Mouse (Mus musculus): ENCODE measurements around the gene Hyal2.
A peak's percentile ranks its signal among the peaks of the same experiment; 100 is the strongest.

Hyal2 gene

DNA sequence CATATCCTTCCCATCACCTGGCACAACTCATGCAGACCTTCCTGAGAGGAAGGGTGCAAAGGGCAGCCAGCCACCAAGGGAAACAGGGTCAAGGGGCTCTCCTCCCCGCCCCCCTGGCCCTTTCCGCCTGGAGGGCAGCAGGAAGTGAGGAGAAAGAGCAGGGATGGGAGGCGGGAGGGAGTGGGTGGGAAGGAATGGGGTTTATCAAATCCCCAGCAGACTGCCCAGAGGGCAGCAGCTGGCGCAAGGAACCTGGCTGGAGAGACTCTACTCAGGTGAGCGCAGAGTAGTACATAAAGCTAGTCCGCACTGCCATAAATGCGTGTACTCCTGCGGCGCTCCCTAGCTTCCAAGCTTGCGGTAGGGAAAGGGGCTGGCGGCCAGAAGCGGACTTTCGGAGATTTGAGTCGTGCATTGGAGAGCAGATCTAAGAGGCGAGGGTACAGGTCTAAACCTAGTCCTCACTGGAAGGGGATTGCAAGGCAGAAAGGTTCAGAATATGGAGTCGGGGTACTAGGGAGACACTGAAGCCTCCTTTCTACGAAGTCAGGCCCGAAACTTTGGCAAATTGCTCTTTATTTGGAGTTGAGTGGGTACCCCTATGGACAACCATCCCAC lies at the start of gene Hyal2:
Hyal2 (plus strand) TSS at position 244 of the 618 bp plus-strand sequence.
- DNase-seq (ENCODE audit: low spot score) = no peak

DNA sequence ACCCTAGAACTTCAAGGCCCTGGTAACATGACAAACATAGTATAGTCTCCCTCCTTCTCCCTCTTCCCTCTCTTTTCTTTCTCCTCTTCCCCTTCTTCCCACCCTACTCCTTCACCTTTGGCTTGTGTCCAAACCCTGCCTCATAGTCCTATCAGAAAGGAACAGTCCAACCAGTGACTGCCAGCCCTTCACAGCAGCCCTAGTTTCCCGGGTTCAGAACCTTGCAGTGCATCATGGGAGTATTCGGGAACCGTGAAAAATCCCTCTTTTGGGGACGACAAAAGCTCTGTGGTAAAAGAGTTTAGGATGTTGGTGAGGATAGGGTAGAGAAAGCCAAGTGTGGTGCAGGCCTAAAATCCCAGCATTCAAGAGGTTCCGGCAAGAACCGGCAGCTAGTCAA lies 47.4 kb upstream of the Hyal2 start:
- no peak for DNase-seq (ENCODE audit: low spot score)

DNA sequence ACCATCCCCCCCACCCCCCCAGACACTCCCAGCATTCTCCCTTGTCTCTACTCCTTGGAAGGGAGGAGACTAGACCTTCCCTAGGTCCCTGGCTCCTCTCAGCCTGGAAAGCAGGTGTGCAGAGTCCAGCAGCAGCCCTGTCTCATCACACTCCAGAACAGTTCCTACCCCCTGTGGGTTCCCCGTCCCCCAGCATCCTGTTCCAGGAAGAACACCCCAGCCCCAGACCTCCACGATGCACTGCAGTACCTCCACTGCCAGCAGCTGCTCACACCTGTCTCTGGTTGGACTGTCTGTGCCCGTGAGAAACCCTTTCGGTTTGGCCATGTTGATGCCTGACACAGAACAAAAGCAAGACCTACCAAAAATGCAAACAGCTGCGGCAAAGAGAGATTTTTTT lies 46.6 kb upstream of the Hyal2 start:
- DNase-seq (ENCODE audit: low spot score) = no peak

DNA sequence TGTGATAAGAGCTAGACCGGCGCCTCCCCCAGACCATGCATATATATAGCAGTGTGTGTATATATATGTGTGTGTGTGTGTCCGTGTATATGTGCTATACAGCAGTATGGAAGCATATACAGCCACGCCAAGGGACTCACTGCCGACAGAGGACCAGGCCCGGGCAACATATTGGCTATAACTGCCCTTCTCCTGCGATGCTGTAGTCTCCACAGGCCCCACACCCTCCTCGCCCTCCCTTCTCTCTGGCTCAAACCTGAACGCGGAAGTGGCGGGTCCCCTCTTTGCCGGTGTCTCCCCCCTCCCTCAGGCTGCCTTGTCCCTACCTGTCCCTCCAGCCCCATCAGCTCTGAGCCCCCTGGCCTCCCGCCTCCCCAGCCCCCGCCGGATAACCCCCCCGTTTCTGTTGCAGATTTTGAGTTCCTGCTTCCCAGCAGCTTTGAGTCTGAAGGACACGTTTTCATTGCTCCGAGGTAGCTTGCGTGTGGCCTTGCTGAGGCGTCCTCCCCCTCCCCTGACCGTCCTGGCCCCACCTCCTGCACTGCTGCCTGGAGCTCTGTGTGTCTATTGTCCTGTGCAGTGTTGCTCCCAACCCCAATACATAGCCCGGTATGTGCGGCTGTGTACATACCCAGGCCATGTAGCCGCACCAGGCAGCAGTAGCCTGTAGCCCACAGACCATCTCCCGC lies 45.9 kb upstream of the Hyal2 start:
- DNase-seq (ENCODE audit: low spot score) = peak; percentile 63

DNA sequence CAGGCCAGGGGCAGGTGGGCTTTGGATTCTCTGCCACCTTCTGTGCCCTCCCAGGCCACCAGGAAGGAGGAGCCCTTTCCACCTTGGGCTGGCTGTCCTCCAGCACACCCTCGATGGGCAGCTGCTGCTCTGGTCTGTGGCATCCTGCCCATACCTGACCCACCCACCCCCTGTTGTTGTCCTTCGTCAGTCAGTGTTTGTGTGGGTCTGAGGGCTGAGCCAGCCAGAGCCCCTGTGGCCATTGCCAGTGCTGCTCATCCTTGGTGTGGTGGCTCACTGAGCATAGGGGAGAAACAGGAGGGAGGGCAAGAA lies 45.4 kb upstream of the Hyal2 start:
- peak; percentile 42 for DNase-seq (ENCODE audit: low spot score)

DNA sequence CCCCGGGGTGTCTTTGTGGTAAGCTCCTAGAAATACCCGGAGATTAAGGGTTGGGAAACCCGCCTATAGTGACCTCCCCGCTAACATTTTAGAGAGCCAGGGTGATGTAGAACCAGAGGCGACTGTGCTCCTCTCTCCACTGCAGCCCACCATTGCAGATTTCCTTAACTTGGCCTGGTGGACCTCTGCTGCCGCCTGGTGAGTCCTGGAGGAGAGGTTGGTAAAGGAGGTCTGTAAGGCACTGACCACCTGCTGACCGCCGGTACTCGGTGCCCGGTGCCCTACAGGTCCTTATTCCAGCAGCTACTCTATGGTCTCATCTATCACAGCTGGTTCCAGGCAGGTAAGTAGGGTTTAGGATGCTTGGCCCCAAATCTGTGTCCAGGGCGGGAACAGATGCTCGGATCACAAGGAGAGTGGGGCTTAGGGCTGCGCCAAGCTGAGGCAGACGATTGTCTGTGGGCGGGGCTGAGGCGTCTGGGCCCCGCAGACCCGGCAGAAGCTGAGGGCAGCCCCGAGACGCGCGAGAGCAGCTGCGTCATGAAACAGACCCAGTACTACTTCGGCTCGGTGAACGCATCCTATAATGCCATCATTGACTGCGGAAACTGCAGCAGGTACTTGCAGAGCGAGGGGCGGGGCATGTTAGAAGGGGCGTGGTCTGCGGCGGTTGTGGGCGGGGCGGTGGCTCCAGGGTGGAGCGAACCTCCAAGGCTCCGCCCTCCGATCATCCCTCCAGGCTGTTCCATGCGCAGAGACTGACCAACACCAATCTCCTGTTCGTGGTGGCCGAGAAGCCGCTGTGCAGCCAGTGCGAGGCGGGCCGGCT lies 41.3 kb upstream of the Hyal2 start:
- peak; percentile 81 for DNase-seq (ENCODE audit: low spot score)

DNA sequence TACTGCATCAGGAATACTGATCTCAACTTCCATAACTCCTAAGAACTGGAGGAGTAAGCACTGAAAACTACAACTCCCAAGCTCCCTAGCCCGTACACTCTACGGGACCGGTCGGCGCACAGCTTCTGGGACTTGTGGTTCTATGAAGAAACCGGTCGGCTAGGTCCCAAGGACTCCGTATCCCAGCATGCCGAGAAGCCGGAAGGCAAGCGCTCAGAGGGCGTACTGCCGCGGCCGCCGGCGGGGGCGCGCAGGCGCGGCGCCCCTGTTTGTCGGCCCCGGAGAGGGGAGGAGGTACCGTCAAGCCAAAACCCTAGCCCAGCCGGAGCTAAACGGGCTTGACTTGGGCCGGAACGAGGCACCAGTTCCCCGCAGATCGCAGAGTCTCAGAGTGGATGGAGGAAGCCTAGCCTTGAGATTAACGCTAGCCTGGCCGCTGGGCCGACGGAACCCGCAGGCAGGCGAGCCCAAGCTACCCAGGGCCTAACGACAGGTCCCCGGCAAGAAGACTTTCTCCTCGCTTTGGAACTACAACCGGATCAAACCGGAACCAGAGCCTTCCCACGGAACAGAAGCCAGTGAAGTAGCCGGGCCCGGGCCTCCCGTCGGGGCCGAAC lies 33.8 kb upstream of the Hyal2 start, which contains the start of gene Tmem115:
Tmem115 (plus strand) TSS at position 155 of the 617 bp plus-strand sequence.
- peak; percentile 90 for DNase-seq (ENCODE audit: low spot score)

DNA sequence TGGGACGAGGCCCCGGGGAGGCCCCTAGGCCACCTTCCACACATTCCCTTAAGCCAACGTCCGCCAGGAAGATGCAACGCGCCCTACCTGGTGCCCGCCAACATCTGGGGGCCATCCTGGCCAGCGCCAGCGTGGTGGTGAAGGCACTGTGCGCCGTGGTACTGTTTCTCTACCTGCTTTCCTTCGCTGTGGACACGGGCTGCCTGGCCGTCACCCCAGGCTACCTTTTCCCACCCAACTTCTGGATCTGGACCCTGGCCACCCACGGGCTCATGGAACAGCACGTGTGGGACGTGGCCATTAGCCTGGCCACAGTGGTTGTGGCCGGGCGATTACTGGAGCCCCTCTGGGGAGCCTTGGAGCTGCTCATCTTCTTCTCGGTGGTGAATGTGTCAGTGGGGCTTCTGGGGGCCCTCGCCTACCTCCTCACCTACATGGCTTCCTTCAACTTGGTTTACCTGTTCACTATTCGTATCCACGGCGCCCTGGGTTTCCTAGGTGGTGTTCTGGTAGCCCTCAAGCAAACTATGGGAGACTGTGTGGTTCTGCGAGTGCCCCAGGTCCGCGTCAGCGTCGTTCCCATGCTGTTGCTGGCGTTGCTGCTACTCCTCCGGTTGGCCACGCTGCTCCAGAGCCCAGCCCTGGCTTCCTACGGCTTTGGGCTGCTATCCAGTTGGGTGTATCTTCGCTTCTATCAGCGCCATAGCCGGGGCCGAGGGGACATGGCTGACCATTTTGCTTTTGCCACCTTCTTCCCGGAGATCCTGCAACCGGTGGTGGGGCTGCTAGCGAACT lies 33.1 kb upstream of the Hyal2 start:
- no peak for DNase-seq (ENCODE audit: low spot score)

DNA sequence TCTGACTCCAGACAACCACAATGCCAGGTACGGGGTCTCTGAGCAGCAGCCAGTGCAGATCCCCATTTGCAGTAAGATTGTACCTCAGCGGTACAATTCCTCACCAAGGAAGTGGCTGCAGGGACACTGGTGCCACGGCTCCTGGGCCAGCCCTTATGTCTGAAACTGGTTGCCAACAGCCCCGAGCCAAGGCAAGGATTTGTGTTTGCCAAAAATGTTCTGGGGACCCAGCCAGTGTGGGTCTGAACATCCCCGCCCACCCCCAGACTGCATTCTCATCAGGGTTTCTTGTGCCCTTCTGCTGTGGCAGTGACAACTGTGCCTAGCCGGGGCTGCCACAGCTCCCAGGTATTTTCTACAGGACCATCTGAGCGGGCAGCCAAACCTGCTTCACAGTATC lies 29.5 kb upstream of the Hyal2 start:
- DNase-seq (ENCODE audit: low spot score) = no peak

DNA sequence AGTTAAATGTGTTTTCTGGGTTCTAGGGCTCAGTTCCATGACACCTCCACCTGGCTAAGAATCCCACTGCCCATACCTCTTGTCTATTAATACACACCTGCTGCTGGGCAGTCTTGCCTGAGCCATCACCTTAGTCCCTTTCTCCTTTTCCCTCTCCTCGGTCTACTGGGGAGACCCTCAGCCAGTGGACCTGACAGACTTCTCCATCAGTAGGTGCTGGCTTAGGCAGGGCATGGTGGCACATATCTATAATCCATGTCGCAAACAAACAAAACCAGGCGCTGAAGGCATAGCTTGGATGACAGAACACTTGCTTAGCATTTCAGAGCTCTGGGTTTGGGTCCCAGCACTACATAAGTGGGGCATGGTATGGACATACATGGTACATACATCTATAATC lies 29.0 kb upstream of the Hyal2 start:
- DNase-seq (ENCODE audit: low spot score) = no peak

DNA sequence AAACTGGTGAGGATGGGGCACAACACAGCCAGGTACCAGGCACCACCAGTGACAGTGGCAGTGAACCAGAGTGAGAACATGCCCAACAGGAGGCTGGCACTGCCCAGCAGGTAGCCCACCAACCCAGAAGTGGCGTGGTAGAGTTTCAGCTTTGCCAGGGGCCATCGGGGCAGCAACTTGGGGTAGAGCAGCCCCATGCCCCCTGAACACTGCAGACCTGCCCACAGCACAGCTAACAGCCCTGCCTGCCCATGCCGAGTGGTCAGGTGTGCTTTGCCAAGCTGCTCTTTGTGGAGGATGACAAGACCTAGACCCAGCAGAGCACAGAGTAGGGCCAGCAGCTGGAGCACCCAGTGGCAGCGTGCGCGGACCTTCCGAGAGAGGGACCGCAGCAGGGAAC lies 27.8 kb upstream of the Hyal2 start:
- DNase-seq (ENCODE audit: low spot score) = no peak

DNA sequence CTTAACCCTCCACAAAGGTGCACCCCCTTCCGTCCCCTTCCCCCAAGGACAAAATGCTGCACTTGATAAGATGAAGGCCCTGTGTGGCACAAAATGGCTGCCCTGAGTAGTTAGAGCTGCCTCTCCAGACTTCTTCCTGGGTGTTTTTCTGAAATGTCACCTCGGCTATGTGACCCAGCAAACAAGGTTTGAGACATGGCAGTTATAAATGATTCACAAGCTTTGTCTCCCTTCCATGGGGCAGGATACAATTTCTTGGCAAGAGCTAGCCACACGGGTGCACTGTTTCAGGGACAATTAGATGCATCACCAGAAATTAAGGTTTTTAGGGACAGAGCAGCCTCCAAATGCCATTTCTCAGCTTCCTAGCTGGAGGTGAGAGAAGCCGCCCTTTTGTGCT lies 27.3 kb upstream of the Hyal2 start:
- no peak for DNase-seq (ENCODE audit: low spot score)

DNA sequence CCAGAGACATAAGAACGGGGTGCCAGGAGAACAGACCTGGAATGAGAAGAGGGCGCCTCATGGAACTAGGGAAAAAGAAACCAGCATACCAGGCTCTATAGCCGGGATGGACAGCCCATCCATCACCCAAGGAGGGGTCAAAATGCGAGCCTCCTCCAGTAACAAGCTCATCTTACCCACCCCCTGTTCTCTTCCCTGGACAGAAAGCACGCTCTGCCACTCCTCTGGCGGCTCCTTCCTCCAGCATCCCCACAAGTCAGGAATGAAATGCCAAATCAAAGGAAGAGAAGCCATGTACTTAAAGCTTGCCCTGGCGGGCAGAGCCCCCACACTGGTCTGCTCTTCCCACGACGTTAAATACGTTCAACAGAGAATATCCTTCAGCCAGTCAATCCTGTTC lies 26.7 kb upstream of the Hyal2 start:
- DNase-seq (ENCODE audit: low spot score) = no peak

DNA sequence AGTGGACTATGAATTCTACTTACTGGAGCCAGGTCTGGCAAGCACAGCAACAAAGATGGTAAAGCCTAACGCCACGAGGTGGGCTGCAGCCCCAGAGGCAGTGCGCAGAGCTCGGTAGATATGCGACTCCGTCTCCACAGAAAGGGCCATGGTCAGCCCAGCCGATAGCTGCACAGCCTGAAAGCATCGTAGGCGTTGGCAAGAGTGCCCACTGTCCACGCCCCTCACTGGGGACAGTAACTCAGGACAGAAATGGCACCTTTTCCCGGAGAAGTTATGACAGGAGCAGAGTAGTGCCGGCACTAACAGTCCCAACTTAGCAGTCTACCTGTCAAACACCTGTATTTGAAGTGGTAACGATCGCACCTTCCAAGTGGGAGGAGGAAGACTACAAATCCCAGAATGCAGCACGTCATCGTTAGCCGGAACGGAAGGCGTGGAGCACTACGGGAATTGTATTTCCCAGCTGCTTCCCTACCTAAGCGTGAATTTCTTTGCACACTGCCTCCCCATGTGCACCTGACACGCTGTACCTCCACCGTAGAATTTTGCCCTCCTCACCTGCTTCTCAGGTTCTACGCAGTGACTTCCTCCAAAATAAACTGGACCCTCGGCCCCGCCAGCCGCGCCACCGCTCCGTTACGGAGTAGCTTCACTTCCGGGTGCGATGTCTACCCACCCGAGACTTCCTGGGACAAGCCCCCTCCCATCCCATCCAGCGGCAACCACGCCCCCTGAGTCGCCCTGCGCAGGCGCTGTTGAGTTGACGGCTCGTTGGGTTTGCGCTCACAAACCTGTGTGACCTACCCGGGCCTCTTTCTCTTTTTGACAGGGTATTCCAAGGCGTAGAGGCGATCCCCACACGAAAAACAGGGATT lies 26.0 kb upstream of the Hyal2 start, which contains the start of the genes Cyb561d2 and Nprl2:
Cyb561d2 (minus strand) TSS at position 720 of the 878 bp plus-strand sequence.
Nprl2 (plus strand) TSS at position 753 of the 878 bp plus-strand sequence.
- DNase-seq (ENCODE audit: low spot score) = peak; percentile 94

DNA sequence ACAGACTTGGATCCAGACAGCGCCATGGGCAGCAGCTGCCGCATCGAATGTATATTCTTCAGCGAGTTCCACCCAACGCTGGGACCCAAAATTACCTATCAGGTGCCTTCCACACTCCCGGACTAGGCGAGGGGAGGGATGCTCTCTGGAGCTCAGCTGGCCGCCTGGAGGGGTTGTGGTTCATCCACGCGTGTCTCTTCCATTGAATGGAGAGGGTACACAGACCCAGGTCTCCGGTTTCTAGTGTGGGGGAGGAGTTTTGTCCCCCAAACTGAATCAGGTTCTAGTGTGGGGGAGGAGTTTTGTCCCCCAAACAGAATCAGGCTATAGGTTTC lies 25.4 kb upstream of the Hyal2 start:
- DNase-seq (ENCODE audit: low spot score) = no peak

DNA sequence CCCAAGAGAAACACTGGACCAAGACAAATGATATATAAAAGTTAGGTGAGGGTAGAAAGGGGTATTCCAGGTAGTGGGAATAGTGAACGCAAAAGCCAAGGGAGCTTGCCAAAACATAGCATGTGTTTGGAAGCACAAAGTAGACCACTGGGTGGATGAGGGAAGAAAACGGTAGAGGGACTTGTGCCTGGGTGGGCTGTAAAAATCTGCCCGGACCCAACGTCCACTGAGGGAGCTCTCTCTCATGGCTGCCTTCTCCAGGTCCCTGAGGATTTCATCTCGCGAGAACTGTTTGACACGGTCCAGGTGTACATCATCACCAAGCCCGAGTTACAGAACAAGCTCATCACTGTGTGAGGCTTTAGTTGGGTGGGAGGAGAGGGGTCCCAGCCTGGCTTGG lies 25.0 kb upstream of the Hyal2 start:
- DNase-seq (ENCODE audit: low spot score) = no peak

DNA sequence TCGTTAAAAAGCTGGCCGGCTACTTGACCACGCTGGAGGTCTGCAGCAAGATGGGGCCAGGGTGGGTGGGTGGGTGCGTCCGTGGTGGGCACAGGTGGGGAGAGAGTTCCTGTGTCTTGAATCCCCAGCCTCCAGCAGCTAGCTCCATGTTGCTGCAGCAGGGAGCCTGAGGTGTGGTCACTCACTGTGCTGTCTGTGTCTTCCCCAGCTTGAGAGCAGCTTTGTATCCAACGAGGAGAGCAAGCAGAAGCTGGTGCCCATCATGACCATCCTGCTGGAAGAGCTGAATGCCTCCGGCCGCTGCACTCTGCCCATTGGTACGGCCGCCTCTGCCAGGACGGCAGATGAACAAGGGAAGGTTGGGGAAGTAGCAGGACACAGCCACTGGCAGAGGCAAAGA lies 24.4 kb upstream of the Hyal2 start:
- no peak for DNase-seq (ENCODE audit: low spot score)

DNA sequence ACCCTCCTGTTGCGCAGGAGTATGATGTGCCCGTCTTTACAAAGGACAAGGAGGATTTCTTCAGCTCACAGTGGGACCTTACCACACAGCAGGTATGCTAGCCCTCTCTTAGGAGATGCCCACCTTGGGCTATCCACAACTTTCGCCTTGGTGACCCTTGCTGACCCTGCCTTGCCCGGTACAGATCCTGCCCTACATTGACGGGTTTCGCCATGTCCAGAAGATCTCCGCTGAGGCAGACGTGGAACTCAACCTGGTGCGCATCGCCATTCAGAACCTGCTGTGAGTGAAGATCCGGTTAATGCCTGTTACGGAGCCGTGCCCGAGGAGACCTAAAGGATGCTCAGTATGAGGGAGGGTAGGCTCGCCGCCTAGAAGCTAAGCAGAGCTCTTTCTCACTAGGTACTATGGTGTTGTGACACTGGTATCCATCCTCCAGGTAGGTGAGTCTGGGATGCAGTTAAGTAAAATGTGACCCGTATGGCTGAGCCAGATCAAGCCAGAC lies 23.5 kb upstream of the Hyal2 start:
- no peak for DNase-seq (ENCODE audit: low spot score)

DNA sequence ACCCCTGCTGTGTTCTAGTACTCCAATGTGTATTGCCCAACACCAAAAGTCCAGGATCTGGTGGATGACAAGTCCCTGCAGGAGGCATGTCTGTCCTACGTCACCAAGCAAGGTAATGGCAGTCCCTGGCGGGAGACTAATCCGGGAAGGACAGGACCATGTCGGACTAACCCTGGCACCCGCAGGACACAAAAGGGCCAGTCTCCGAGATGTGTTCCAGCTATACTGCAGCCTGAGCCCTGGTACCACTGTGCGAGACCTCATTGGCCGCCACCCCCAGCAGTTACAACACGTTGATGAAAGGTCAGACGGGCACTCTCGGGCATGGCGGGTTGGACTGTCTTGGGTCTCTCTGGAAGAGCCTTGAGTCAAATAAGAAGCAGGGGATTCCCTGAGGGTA lies 23.0 kb upstream of the Hyal2 start:
- no peak for DNase-seq (ENCODE audit: low spot score)

DNA sequence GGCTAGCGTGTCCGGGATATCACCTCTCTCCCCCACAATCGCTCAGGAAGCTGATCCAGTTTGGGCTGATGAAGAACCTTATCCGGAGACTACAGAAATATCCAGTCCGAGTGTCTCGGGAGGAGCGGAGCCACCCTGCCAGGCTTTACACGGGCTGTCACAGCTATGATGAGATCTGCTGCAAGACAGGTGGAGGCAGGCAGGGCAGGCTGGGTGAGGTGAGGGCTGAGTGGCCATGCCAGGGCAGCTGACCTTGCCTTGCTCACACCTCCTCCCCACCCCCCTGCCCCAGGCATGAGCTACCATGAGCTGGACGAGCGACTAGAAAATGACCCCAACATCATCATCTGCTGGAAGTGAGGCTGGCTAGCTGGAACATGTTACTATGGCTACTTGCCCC lies 22.5 kb upstream of the Hyal2 start:
- DNase-seq (ENCODE audit: low spot score) = no peak

DNA sequence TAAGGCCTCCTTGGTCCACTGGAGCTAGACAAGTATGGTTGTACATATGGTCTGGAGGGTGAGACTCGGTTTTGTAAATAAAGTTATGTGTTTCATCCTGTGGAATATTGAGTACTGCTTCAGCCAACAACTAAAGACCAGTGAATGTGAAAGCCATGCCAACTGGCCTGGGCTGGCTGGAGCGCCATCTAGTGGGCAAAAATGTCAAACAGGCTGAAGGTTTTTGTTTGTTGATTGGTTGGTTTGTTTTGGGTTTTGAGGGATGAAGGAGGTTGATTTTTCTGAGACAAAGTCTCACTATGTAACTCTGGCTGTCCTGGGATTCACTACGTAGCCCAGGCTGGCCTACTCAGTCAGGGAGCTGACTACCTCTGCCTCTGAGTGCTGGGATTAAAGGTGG lies 22.1 kb upstream of the Hyal2 start:
- peak; percentile 65 for DNase-seq (ENCODE audit: low spot score)

Measured in ovary, postnatal 36 days (tissue).